In the genomic region with DNA sequence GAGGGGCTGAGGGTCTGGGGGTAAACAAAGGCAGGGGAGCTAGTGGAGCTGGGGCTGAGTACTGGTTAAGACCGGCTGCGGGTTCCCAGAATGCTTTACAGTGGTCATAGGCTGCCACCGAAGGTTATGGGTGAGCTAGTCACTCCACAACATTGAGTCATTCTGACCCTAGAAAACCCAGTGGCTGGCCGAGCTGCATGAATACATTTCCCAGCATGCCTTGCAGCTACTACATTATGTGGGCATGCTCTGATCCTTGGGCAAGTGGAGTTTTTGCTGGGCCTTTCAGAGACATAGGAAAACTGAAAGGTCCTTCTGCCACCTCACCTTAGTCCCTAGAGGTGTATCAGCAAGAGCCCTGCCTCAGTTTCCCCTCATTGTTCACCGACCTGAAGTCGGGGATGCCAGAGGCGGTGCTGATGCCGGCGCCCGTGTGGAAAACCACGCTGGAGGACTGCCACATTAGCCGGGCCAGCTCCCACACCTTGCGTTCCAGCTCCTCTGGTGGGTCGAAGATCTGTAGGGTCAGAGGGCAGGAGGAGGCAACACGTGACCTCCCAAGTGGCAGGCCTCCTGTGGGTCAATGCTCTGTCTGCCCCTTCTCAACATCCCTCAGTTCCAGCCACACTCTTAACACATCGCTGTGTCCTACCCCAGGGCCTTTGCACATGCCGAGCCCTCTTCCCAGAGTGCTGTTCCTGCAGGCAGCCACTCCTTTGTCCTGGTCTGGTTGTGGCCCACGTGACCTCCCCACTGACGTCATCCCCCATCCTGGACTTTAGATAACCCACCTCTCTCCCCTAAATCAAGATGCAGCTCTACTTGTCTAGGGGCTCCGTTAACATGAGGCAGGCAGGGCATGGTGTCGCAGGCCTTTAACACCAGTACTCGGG, we compare ENCODE assay signal across 8 mouse cellular contexts. TPM values are rescaled to one million over a fixed set of nuclear protein-coding genes. Genes with fewer than 3 reads are reported as not detected.
DNase-seq lines count a peak whose midpoint lies in the region; ATAC-seq and TF ChIP-seq lines count a peak whose summit lies in the region.

No protein-coding gene starts in this region.

- no peaks in the 10 kb centered on the region for H3K27me3 ChIP-seq in intestine, postnatal 0 days (replicated peaks; ENCODE audit: control insufficient read depth, insufficient read depth, low read length)
- H3K27me3 ChIP-seq in neural tube, embryonic 14.5 days (ENCODE audit: control insufficient read depth, insufficient read depth, low read length): no peaks in the 10 kb centered on the region

- H3K4me2 ChIP-seq in intestine, postnatal 0 days (replicated peaks; ENCODE audit: low read depth): peak overlapping the region; percentile 83
- H3K4me2 ChIP-seq in neural tube, embryonic 14.5 days (ENCODE audit: low read depth, low read length): peak overlapping the region; percentile 91

- 83% methylated on average over 22 of the region's 22 CpGs for WGBS in intestine, postnatal 0 days
- 91% methylated on average over 22 of the region's 22 CpGs for WGBS in neural tube, embryonic 14.5 days

- peak overlapping the region; percentile 62 for H3K9ac ChIP-seq in intestine, postnatal 0 days (ENCODE audit: low read depth, low read length)
- peak overlapping the region; percentile 83 for H3K9ac ChIP-seq in neural tube, embryonic 14.5 days (replicated peaks; ENCODE audit: low read depth, low read length)

- no peaks in the 10 kb centered on the region for H3K9me3 ChIP-seq in intestine, postnatal 0 days (ENCODE audit: control insufficient read depth)
- H3K9me3 ChIP-seq in neural tube, embryonic 14.5 days (ENCODE audit: control insufficient read depth, low read length): no peaks in the 10 kb centered on the region

- peaks cover 8% of the 10 kb centered on the region; the same call in 1 of the 2 replicates for H3K4me1 ChIP-seq in intestine, postnatal 0 days (replicated peaks; ENCODE audit: control insufficient read depth, insufficient read depth, low read length)
- H3K4me1 ChIP-seq in neural tube, embryonic 14.5 days (ENCODE audit: control insufficient read depth, insufficient read depth, low read length): peaks cover 15% of the 10 kb centered on the region

- peak; percentile 63 for DNase-seq in cerebellum, adult 9-10 months
- no peak for DNase-seq in cerebellum, adult 8-10 months
- peak; percentile 35 for DNase-seq in thymus, postnatal 14 days
- DNase-seq in thymus, postnatal 0 days (ENCODE audit: low spot score): no peak
- DNase-seq in right cerebral cortex, adult 18-20 months: no peak
- DNase-seq in left cerebral cortex, postnatal 4 days: no peak

- intact Hi-C loops in left cerebral cortex, postnatal 4 days (cut with DNase I): no loop called here

- H3K27ac ChIP-seq in intestine, postnatal 0 days (ENCODE audit: low read depth, low read length): peak overlapping the region; percentile 91; the same call in 1 of the 2 replicates
- H3K27ac ChIP-seq in neural tube, embryonic 14.5 days (ENCODE audit: low read depth, low read length): peak overlapping the region; percentile 90; the same call in 1 of the 2 replicates

- ATAC-seq in intestine, postnatal 0 days: peak; percentile 4
- no peak; the same call in 1 of the 2 replicates for ATAC-seq in neural tube, embryonic 14.5 days (ENCODE audit: low read depth)

- peaks cover 23% of the 10 kb centered on the region for H3K36me3 ChIP-seq in intestine, postnatal 0 days (ENCODE audit: control insufficient read depth, insufficient read depth)
- peaks cover 30% of the 10 kb centered on the region for H3K36me3 ChIP-seq in neural tube, embryonic 14.5 days (ENCODE audit: control insufficient read depth, insufficient read depth, low read length)

- TF ChIP-seq CTCF in intestine, postnatal 0 days (IDR thresholded peaks at IDR 0.05; ENCODE audit: low read depth): no peak

- peak overlapping the region; percentile 72 for H3K4me3 ChIP-seq in intestine, postnatal 0 days (ENCODE audit: low read depth, low read length)
- H3K4me3 ChIP-seq in neural tube, embryonic 14.5 days (ENCODE audit: low read depth, low read length): peak overlapping the region; percentile 77

RNA-seq across cellular contexts. Expression of a gene that starts 1.2 kb away (rescaled TPM):
- 26.7 and 31.3 TPM in 2 replicates for polyA plus RNA-seq in thymus, postnatal 0 days (2015; fragmentation: Nextera tagmentation; extraction: Ambion mirVana)
- polyA plus RNA-seq in intestine, postnatal 0 days (2015; fragmentation: Nextera tagmentation; extraction: Ambion mirVana): 13.5 and 13.9 TPM in 2 replicates
- 48.9 and 53.6 TPM in 2 replicates for polyA plus RNA-seq in neural tube, embryonic 14.5 days (2014; fragmentation: Nextera tagmentation; extraction: Ambion mirVana)
- 10 to 100 TPM; 37.4 to 38.1 TPM for total RNA-seq in left cerebral cortex, postnatal 4 days (2021)

RNA-seq across cellular contexts. Expression of a gene that starts 2.0 kb away (rescaled TPM):
- polyA plus RNA-seq in thymus, postnatal 0 days (2015; fragmentation: Nextera tagmentation; extraction: Ambion mirVana): 2.2 and 2.3 TPM in 2 replicates
- 3.5 and 4.2 TPM in 2 replicates for polyA plus RNA-seq in intestine, postnatal 0 days (2015; fragmentation: Nextera tagmentation; extraction: Ambion mirVana)
- polyA plus RNA-seq in neural tube, embryonic 14.5 days (2014; fragmentation: Nextera tagmentation; extraction: Ambion mirVana): 10.1 and 16.1 TPM in 2 replicates
- total RNA-seq in left cerebral cortex, postnatal 4 days (2021): 10 to 100 TPM; 37.9 to 44.6 TPM

RNA-seq across cellular contexts. Expression of a gene that starts 20.3 kb away (rescaled TPM):
- polyA plus RNA-seq in thymus, postnatal 0 days (2015; fragmentation: Nextera tagmentation; extraction: Ambion mirVana): 0.85 and 0.98 TPM in 2 replicates
- 0.18 and 0.20 TPM in 2 replicates for polyA plus RNA-seq in intestine, postnatal 0 days (2015; fragmentation: Nextera tagmentation; extraction: Ambion mirVana)
- polyA plus RNA-seq in neural tube, embryonic 14.5 days (2014; fragmentation: Nextera tagmentation; extraction: Ambion mirVana): 1.0 and 1.9 TPM in 2 replicates
- total RNA-seq in left cerebral cortex, postnatal 4 days (2021): 1 to 10 TPM; 2.5 to 2.7 TPM

RNA-seq across cellular contexts. Expression of a gene that starts 22.5 kb away (rescaled TPM):
- 4.4 and 5.6 TPM in 2 replicates for polyA plus RNA-seq in thymus, postnatal 0 days (2015; fragmentation: Nextera tagmentation; extraction: Ambion mirVana)
- polyA plus RNA-seq in intestine, postnatal 0 days (2015; fragmentation: Nextera tagmentation; extraction: Ambion mirVana): 1.6 TPM in 2 replicates
- 7.4 and 8.7 TPM in 2 replicates for polyA plus RNA-seq in neural tube, embryonic 14.5 days (2014; fragmentation: Nextera tagmentation; extraction: Ambion mirVana)
- 1 to 10 TPM; 5.4 to 5.5 TPM for total RNA-seq in left cerebral cortex, postnatal 4 days (2021)

RNA-seq across cellular contexts. Expression of a gene that starts 25.5 kb away (rescaled TPM):
- 3.7 and 4.8 TPM in 2 replicates for polyA plus RNA-seq in thymus, postnatal 0 days (2015; fragmentation: Nextera tagmentation; extraction: Ambion mirVana)
- polyA plus RNA-seq in intestine, postnatal 0 days (2015; fragmentation: Nextera tagmentation; extraction: Ambion mirVana): 3.9 and 4.2 TPM in 2 replicates
- 5.0 and 6.6 TPM in 2 replicates for polyA plus RNA-seq in neural tube, embryonic 14.5 days (2014; fragmentation: Nextera tagmentation; extraction: Ambion mirVana)
- 1 to 10 TPM; 2.2 to 3.2 TPM for total RNA-seq in left cerebral cortex, postnatal 4 days (2021)

Comparison
In these comparisons a context has a peak if more than half of its experiments do, and no peak if none do; other contexts are left out.
1. DNase-seq: peak in cerebellum, adult 9-10 months (single experiment) and thymus, postnatal 14 days (single experiment); none in cerebellum, adult 8-10 months (single experiment), thymus, postnatal 0 days (single experiment), right cerebral cortex, adult 18-20 months (single experiment) and left cerebral cortex, postnatal 4 days (single experiment).